Mouse (Mus musculus): ENCODE measurements around the gene Mark2.

DNA sequence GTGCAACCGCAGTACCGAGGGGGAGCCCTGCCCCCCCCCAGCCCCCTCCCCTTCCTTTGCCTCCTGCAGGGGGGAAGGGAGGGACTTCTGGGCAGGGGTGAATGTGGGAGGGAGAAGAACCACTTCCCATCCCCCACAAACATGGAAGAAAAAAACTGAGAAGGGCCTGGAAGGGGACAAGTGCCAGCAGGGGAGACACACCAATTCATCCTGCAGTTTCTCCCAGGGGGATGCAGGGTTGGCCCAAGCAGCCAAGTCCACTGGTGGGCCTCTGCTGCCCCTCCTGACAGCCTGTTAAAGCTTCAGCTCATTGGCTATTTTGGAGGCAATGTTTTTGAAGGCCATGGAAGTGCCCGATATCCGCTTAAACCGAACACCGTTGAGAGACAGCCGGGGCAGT lies 64.9 kb downstream of the Mark2 start:
- TF ChIP-seq CTCF (IDR thresholded peaks at IDR 0.05; ENCODE audit: control insufficient read depth, insufficient read depth, low read length): no peak
- TF ChIP-seq POLR2A (IDR thresholded peaks at IDR 0.05; ENCODE audit: borderline replicate concordance, control insufficient read depth, low read depth, low read length): no peak
